Mouse (Mus musculus) lung, postnatal 36 days (tissue): Measurements from ENCODE around the gene Fblim1.
A peak's percentile ranks its signal among the peaks of the same experiment; 100 is the strongest.

Experiments used
- DNase-seq: peaks from one replicate; pipeline ENCODE4 v3.0.0; 2022; ENCODE audit warnings: mixed read lengths

Fblim1 gene

GRCm38 (mm10) chr4:141538408-141539212, 67.3 kb downstream of the Fblim1 start, which contains the start of gene Spen:
Gene Spen (minus strand): TSS chr4:141538597.
- peak; percentile 93 for DNase-seq

- DNase-seq = peak; percentile 59
Measured at GRCm38 (mm10) chr4:141537706-141538407, 68.0 kb downstream of the Fblim1 start.

DNA sequence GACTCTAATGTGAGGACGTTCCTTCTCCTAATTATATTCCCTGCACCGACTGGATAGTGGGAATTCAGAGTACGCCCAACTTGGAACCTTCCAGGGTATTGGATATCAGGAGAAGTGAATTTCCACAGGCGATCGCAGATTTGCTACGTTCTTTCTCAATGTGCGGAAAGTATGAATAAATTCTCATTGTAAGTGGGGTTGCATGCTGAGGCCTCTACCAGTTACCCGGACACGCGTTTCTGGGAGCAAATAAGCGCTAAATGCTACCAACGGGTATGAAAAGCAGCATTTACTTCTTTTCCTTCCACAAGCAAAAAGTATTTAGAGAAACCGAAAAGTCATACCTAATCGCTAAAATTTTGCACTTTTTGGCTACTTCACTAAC, 68.7 kb downstream of the Fblim1 start:
- no peak for DNase-seq

GRCm38 (mm10) chr4:141536291-141537225, 69.3 kb downstream of the Fblim1 start:
- peak; percentile 63 for DNase-seq

- DNase-seq = peak; percentile 71
Measured at GRCm38 (mm10) chr4:141534947-141535680, 70.8 kb downstream of the Fblim1 start.

DNA sequence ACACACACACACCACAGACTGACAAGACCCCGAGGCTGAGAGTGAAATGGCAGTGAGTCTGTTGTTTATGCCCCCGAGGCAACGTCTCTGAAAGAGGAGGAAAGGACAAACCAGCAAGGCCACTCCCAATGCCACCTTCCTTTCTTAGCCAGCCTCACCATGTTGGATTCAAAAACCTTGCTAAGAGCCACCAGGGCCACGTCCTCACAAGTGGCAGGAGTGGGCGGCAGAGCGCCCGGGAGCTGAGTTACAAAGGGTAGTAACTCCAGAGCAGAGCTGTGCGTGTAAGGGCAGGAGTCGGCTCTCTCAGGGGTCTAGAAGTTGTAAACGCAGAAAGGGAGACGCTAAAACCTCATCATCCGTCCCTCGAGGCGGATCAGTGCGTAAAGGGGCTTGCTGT, 74.9 kb downstream of the Fblim1 start:
- DNase-seq = no peak

- no peak for DNase-seq
Measured at GRCm38 (mm10) chr4:141528938-141529337, 77.0 kb downstream of the Fblim1 start.

DNA sequence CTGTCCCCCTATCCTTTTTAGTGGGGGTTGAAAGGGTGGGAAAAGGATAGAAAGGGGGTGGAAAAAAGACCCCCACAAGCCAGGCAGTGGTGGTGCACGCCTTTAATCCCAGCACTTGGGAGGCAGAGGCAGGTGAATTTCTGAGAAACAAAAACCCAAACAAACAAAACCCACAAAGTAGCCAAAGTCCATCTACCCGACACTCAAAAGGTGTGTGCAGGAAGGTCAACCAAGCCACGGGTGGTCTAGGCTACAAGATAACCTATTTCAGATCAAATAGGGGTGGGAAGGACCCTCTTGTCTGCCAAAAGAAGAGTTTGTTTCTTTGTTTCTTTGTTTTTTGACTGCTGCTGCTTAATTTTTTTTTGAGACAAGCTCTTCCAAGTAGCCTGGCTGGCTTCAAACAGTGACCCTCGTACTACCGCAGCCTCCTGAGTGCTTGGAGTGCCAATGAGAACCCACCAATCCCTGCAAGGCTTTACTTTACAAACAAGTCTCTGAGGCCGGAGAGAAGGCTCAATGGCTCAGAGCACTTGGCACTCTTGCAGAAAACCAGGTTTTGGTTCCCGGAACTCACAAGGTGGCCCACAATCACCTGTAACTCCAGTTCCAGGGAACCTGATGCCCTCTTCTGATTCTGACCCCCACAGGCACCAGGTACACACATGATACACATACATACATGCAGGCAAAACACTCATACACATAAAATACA, 78.8 kb downstream of the Fblim1 start:
- no peak for DNase-seq
